Mouse (Mus musculus) CH12.LX (cell line): ENCODE data around the gene Pole2. TPM values are rescaled to one million over a fixed set of nuclear protein-coding genes. Genes with fewer than 3 reads are reported as not detected.

Source experiments
- DNase-seq: peaks from one replicate; pipeline ENCODE4 v3.0.0-alpha.2; 2013; ENCODE audit errors: extremely low read depth
- H3K27ac ChIP-seq: 2 replicates; pipeline ENCODE4 v1.5.1; 2012; ENCODE audit warnings: low read depth, mild to moderate bottlenecking, control low read depth, moderate library complexity; ENCODE audit not compliant: insufficient read depth
- H3K27me3 ChIP-seq: replicated peaks from 2 replicates; pipeline ENCODE3; 2012; ENCODE audit warnings: inconsistent platforms
- H3K36me3 ChIP-seq, 2 experiments: replicated peaks in 1 of 2; 2 replicates each; pipeline versions ENCODE3 to v1.6.1; 2012; ENCODE audit warnings: inconsistent platforms in 1 of 2, low read length in 1 of 2, mild to moderate bottlenecking in 1 of 2, mixed read lengths in 1 of 2, moderate library complexity in 1 of 2; ENCODE audit not compliant: control insufficient read depth in 1 of 2, insufficient read depth in 1 of 2
- H3K4me1 ChIP-seq, 2 experiments: 2 replicates each; pipeline ENCODE4 v1.6.1; 2012; ENCODE audit warnings: inconsistent platforms in 1 of 2, moderate library complexity in 1 of 2; ENCODE audit not compliant: insufficient read depth in 2 of 2, control insufficient read depth in 1 of 2
- H3K4me2 ChIP-seq: 2 replicates; pipeline ENCODE4 v1.6.1; 2012; ENCODE audit warnings: low read depth, mild to moderate bottlenecking, control low read depth; ENCODE audit not compliant: poor library complexity, insufficient read depth, severe bottlenecking
- H3K4me3 ChIP-seq, 3 experiments: fragments of 150-350 bp in 1 of 3; sonication (generic) in 1 of 3; replicated peaks in 1 of 3; 2 replicates each; pipeline versions ENCODE3 to v1.5.1; 2011 to 2012; ENCODE audit warnings: low read depth in 2 of 3, low read length in 2 of 3, mild to moderate bottlenecking in 2 of 3, moderate library complexity in 2 of 3, control low read depth in 1 of 3, improper control_type of control experiment in 1 of 3, inconsistent platforms in 1 of 3, mixed read lengths in 1 of 3; ENCODE audit not compliant: poor library complexity in 1 of 3
- H3K79me2 ChIP-seq: replicated peaks from 2 replicates; pipeline ENCODE4 v1.6.1; 2012; ENCODE audit warnings: mild to moderate bottlenecking, moderate library complexity; ENCODE audit not compliant: control insufficient read depth, poor library complexity, insufficient read depth, severe bottlenecking; ENCODE audit errors: extremely low read depth
- H3K9ac ChIP-seq: 2 replicates; pipeline ENCODE4 v1.6.1; 2012; ENCODE audit warnings: low read depth, mild to moderate bottlenecking, control low read depth, moderate library complexity; ENCODE audit not compliant: insufficient read depth
- H3K9me3 ChIP-seq: replicated peaks from 2 replicates; pipeline ENCODE3; 2012; ENCODE audit warnings: low read length, inconsistent platforms, mixed read lengths
- BHLHE40 ChIP-seq: IDR thresholded peaks from 2 replicates; pipeline ENCODE4 v1.6.1; 2011; ENCODE audit warnings: mild to moderate bottlenecking, low read depth, low read length, improper control_type of control experiment
- CHD1 ChIP-seq: IDR thresholded peaks from 2 replicates; pipeline ENCODE4 v1.6.1; 2012; ENCODE audit warnings: low read depth, low read length, improper control_type of control experiment, inconsistent platforms
- CHD2 ChIP-seq: IDR thresholded peaks from 2 replicates; pipeline ENCODE4 v1.6.1; 2011; ENCODE audit warnings: low read length, improper control_type of control experiment
- CTCF ChIP-seq, 2 experiments: IDR thresholded peaks in 1 of 2; conservative IDR thresholded peaks in 1 of 2; 2 replicates each; pipeline ENCODE4 v1.5.1; 2011 to 2012; ENCODE audit warnings: low read depth in 2 of 2, low read length in 2 of 2, improper control_type of control experiment in 1 of 2, inconsistent platforms in 1 of 2, mild to moderate bottlenecking in 1 of 2, moderate library complexity in 1 of 2
- E2F4 ChIP-seq: IDR thresholded peaks from 2 replicates; pipeline ENCODE4 v1.6.1; 2011; ENCODE audit warnings: low read depth, low read length, improper control_type of control experiment; ENCODE audit not compliant: insufficient replicate concordance
- ELF1 ChIP-seq: IDR thresholded peaks from 2 replicates; pipeline ENCODE4 v1.6.1; 2014; ENCODE audit warnings: low read depth, mild to moderate bottlenecking, inconsistent platforms, low read length, improper control_type of control experiment
- EP300 ChIP-seq: IDR thresholded peaks from 2 replicates; pipeline ENCODE4 v1.6.1; 2011; ENCODE audit warnings: low read length, improper control_type of control experiment
- ETS1 ChIP-seq: conservative IDR thresholded peaks from 2 replicates; pipeline ENCODE4 v1.6.1; 2012; ENCODE audit warnings: low read depth, mild to moderate bottlenecking, inconsistent platforms, low read length, improper control_type of control experiment, moderate library complexity
- GABPA ChIP-seq: IDR thresholded peaks from 2 replicates; pipeline ENCODE4 v1.6.1; 2012; ENCODE audit warnings: low read depth, low read length, improper control_type of control experiment, inconsistent platforms; ENCODE audit not compliant: insufficient replicate concordance
- HCFC1 ChIP-seq: IDR thresholded peaks from 2 replicates; pipeline ENCODE4 v1.6.1; 2012; ENCODE audit warnings: low read depth, mild to moderate bottlenecking, inconsistent platforms, low read length, improper control_type of control experiment
- IRF4 ChIP-seq: IDR thresholded peaks from 2 replicates; pipeline ENCODE4 v1.6.1; 2014; ENCODE audit warnings: low read depth, mild to moderate bottlenecking, inconsistent platforms, low read length, improper control_type of control experiment
- JUN ChIP-seq: IDR thresholded peaks from 2 replicates; pipeline ENCODE4 v1.6.1; 2011; ENCODE audit warnings: low read depth, mild to moderate bottlenecking, low read length, improper control_type of control experiment, moderate library complexity; ENCODE audit not compliant: insufficient read depth
- JUND ChIP-seq: conservative IDR thresholded peaks from 2 replicates; pipeline ENCODE4 v1.6.1; 2011; ENCODE audit warnings: low read depth, low read length, improper control_type of control experiment
- KAT2A ChIP-seq: IDR thresholded peaks from 2 replicates; pipeline ENCODE4 v1.6.1; 2012; ENCODE audit warnings: low read length, improper control_type of control experiment, inconsistent platforms; ENCODE audit not compliant: insufficient replicate concordance
- MAFK ChIP-seq: IDR thresholded peaks from 2 replicates; pipeline ENCODE4 v1.6.1; 2011; ENCODE audit warnings: low read length, improper control_type of control experiment; ENCODE audit not compliant: insufficient replicate concordance
- MAX ChIP-seq: IDR thresholded peaks from 2 replicates; pipeline ENCODE4 v1.6.1; 2011; ENCODE audit warnings: low read length, improper control_type of control experiment
- MAZ ChIP-seq: IDR thresholded peaks from 2 replicates; pipeline ENCODE4 v1.6.1; 2012; ENCODE audit warnings: low read depth, mild to moderate bottlenecking, inconsistent platforms, low read length, improper control_type of control experiment, moderate library complexity
- MEF2A ChIP-seq: IDR thresholded peaks from 2 replicates; pipeline ENCODE4 v1.6.1; 2014; ENCODE audit warnings: low read depth, mild to moderate bottlenecking, inconsistent platforms, low read length, improper control_type of control experiment, borderline replicate concordance
- MXI1 ChIP-seq: IDR thresholded peaks from 2 replicates; pipeline ENCODE4 v1.6.1; 2011; ENCODE audit warnings: mild to moderate bottlenecking, low read depth, low read length, improper control_type of control experiment
- MYC ChIP-seq: IDR thresholded peaks from 2 replicates; pipeline ENCODE4 v1.6.1; 2011; ENCODE audit warnings: low read depth, mild to moderate bottlenecking, improper control_type of control experiment, low read length
- NELFE ChIP-seq: IDR thresholded peaks from 2 replicates; pipeline ENCODE4 v1.6.1; 2011; ENCODE audit warnings: low read depth, low read length, improper control_type of control experiment
- NRF1 ChIP-seq: IDR thresholded peaks from 2 replicates; pipeline ENCODE4 v1.6.1; 2014; ENCODE audit warnings: low read depth, mild to moderate bottlenecking, inconsistent platforms, low read length, improper control_type of control experiment, moderate library complexity
- PAX5 ChIP-seq: IDR thresholded peaks from 2 replicates; pipeline ENCODE4 v1.6.1; 2012; ENCODE audit warnings: low read length, inconsistent platforms, mixed read lengths
- POLR2A ChIP-seq: IDR thresholded peaks from 2 replicates; pipeline ENCODE4 v1.6.1; 2011; ENCODE audit warnings: low read depth, mild to moderate bottlenecking, improper control_type of control experiment, low read length
- POLR2AphosphoS2 ChIP-seq: IDR thresholded peaks from 2 replicates; pipeline ENCODE4 v1.6.1; 2011; ENCODE audit warnings: low read depth, low read length, improper control_type of control experiment
- RAD21 ChIP-seq: IDR thresholded peaks from 2 replicates; pipeline ENCODE4 v1.6.1; 2011; ENCODE audit warnings: low read depth, mild to moderate bottlenecking, low read length, improper control_type of control experiment, moderate library complexity
- RCOR1 ChIP-seq: conservative IDR thresholded peaks from 2 replicates; pipeline ENCODE4 v1.6.1; 2012; ENCODE audit warnings: low read depth, mild to moderate bottlenecking, inconsistent platforms, low read length, improper control_type of control experiment
- SIN3A ChIP-seq: IDR thresholded peaks from 2 replicates; pipeline ENCODE4 v1.6.1; 2012; ENCODE audit warnings: low read length, improper control_type of control experiment, inconsistent platforms
- SMC3 ChIP-seq: IDR thresholded peaks from 2 replicates; pipeline ENCODE4 v1.6.1; 2011; ENCODE audit warnings: low read depth, low read length, improper control_type of control experiment
- TBP ChIP-seq: conservative IDR thresholded peaks from 2 replicates; pipeline ENCODE4 v1.6.1; 2011; ENCODE audit warnings: low read depth, low read length, improper control_type of control experiment
- TCF12 ChIP-seq: IDR thresholded peaks from 2 replicates; pipeline ENCODE4 v1.6.1; 2014; ENCODE audit warnings: low read depth, mild to moderate bottlenecking, inconsistent platforms, low read length, improper control_type of control experiment
- UBTF ChIP-seq: IDR thresholded peaks from 2 replicates; pipeline ENCODE4 v1.6.1; 2012; ENCODE audit warnings: low read depth, mild to moderate bottlenecking, inconsistent platforms, low read length, improper control_type of control experiment, moderate library complexity
- USF1 ChIP-seq: IDR thresholded peaks from 2 replicates; pipeline ENCODE4 v1.6.1; 2014; ENCODE audit warnings: low read depth, mild to moderate bottlenecking, inconsistent platforms, low read length, improper control_type of control experiment
- USF2 ChIP-seq: conservative IDR thresholded peaks from 2 replicates; pipeline ENCODE4 v1.6.1; 2011; ENCODE audit warnings: low read depth, low read length, improper control_type of control experiment
- ZC3H11A ChIP-seq: IDR thresholded peaks from 2 replicates; pipeline ENCODE4 v1.6.1; 2012; ENCODE audit warnings: low read depth, mild to moderate bottlenecking, inconsistent platforms, low read length, improper control_type of control experiment
- ZKSCAN1 ChIP-seq: IDR thresholded peaks from 2 replicates; pipeline ENCODE4 v1.6.1; 2012; ENCODE audit warnings: low read depth, inconsistent platforms, low read length, improper control_type of control experiment, borderline replicate concordance
- ZMIZ1 ChIP-seq: IDR thresholded peaks from 2 replicates; pipeline ENCODE4 v1.6.1; 2012; ENCODE audit warnings: low read depth, mild to moderate bottlenecking, inconsistent platforms, low read length, improper control_type of control experiment
- ZNF384 ChIP-seq: IDR thresholded peaks from 2 replicates; pipeline ENCODE4 v1.6.1; 2012; ENCODE audit warnings: low read depth, low read length, improper control_type of control experiment, inconsistent platforms
- dilution Hi-C: fragments of 300-500 bp; cut with MboI; formaldehyde crosslinking; loops from 2 replicates; pipeline ENCODE4 v1.14.3; 2020; ENCODE audit warnings: low sequenced_read_pairs; ENCODE audit not compliant: extremely low pct_unique_long_range_greater_than_20kb, extremely low pct_ligation_motif_present
- in situ Hi-C: fragments of 300-500 bp; cut with MboI; formaldehyde crosslinking; loops from 3 replicates; pipeline ENCODE4 v1.14.3; 2019; ENCODE audit warnings: low sequenced_read_pairs, low pct_ligation_motif_present, low pct_unique_long_range_greater_than_20kb, mixed read lengths
- polyA plus RNA-seq: library from polyadenylated mRNA; unstranded; fragments of >175 nt; gene quantifications from 2 replicates; pipeline ENCODE4 v1.2.1, GENCODE M21; 2012; ENCODE audit warnings: low read depth; ENCODE audit not compliant: insufficient read length
- total RNA-seq, 2 experiments: library from RNA; depleted of rRNA; stranded (reverse); fragments of 300-350 nt in 1 of 2; fragments of >200 nt in 1 of 2; gene quantifications; 2 replicates each; pipeline ENCODE4 v1.2.3; 2012 to 2014

Gene Pole2
- total and polyA plus RNA-seq, 3 experiments, result 32.6 to 143 (median 37.1) TPM

- dilution Hi-C loops, result no loop called here
- no peaks in the 10 kb centered on the region for H3K9me3 ChIP-seq
- DNase-seq, result peak; percentile 94
- H3K4me1 ChIP-seq, result peaks cover 4 to 65% of the 10 kb centered on the region in 2 experiments; a peak in 2 of 4 replicates
- H3K79me2 ChIP-seq, result no peaks in the 10 kb centered on the region
- H3K4me3 ChIP-seq, result no peak overlapping the region
- H3K4me2 ChIP-seq, result no peak overlapping the region
- in situ Hi-C loops, result loop anchor here (25.0 kb wide), 2 partner anchors 374 to 474 kb away; partner anchors contain the start of genes Sos2 and Vcpkmt
- no peak overlapping the region for H3K9ac ChIP-seq
- H3K27ac ChIP-seq, result peak overlapping the region; percentile 52
- TF ChIP-seq ELF1, result peak; percentile 60
- TF ChIP-seq JUND, result peak; percentile 58; the same call in 1 of the 2 replicates
- no peak for TF ChIP-seq POLR2AphosphoS2
- TF ChIP-seq EP300, result peak; percentile 95
- no peak for TF ChIP-seq ZKSCAN1
- TF ChIP-seq GABPA, result no peak
- no peak for TF ChIP-seq ZC3H11A
- TF ChIP-seq KAT2A, result 0 out of 2 replicates have a peak, but pooled peaks have one; percentile 60
- TF ChIP-seq MXI1, result peak; percentile 22; the same call in 1 of the 2 replicates
- no peak for TF ChIP-seq NELFE
- no peak for TF ChIP-seq RAD21
- no peak for TF ChIP-seq PAX5
- peak; percentile 85 for TF ChIP-seq CHD2
- TF ChIP-seq UBTF, result 0 out of 2 replicates have a peak, but pooled peaks have one; percentile 39
- no peak; the same call in 1 of the 2 replicates for TF ChIP-seq JUN
- peak; percentile 69 for TF ChIP-seq MAX
- peak; percentile 84 for TF ChIP-seq BHLHE40
- peak; percentile 91 for TF ChIP-seq ETS1
- peak; percentile 82 for TF ChIP-seq ZNF384
- TF ChIP-seq NRF1, result no peak
- TF ChIP-seq MAFK, result peak; percentile 88
- TF ChIP-seq TCF12, result peak; percentile 99
- TF ChIP-seq SMC3, result no peak
- peak in 1 of 2 experiments; percentile 25; a peak in 1 of 4 replicates for TF ChIP-seq CTCF (conservative IDR thresholded peaks at IDR 0.05 in 1 of 2, IDR thresholded peaks at IDR 0.05 in 1 of 2; ENCODE audit: low read depth in 2 of 2, low read length in 2 of 2)
- peak; percentile 83; the same call in 1 of the 2 replicates for TF ChIP-seq SIN3A
- 0 out of 2 replicates have a peak, but pooled peaks have one; percentile 34 for TF ChIP-seq E2F4
- 0 out of 2 replicates have a peak, but pooled peaks have one; percentile 35 for TF ChIP-seq TBP
- TF ChIP-seq MEF2A, result peak; percentile 92
- TF ChIP-seq IRF4, result peak; percentile 89
- peak; percentile 42 for TF ChIP-seq HCFC1
- TF ChIP-seq POLR2A, result no peak
- TF ChIP-seq MYC, result peak; percentile 40; the same call in 1 of the 2 replicates
- peak; percentile 95 for TF ChIP-seq RCOR1
- TF ChIP-seq USF1, result no peak
- TF ChIP-seq MAZ, result peak; percentile 86; the same call in 1 of the 2 replicates
- TF ChIP-seq CHD1, result no peak; the same call in 1 of the 2 replicates
- no peak for TF ChIP-seq USF2
- TF ChIP-seq ZMIZ1, result peak; percentile 83; the same call in 1 of the 2 replicates
- no peaks in the 10 kb centered on the region for H3K27me3 ChIP-seq
- H3K36me3 ChIP-seq, result peaks cover 37 to 65% of the 10 kb centered on the region in 2 experiments
Observed at GRCm38 (mm10) chr12:69213186-69213777, 14.7 kb downstream of the Pole2 start.
